Mouse (Mus musculus): ENCODE results near the gene Sncb. TPM values are rescaled to one million over a fixed set of nuclear protein-coding genes. Genes with fewer than 3 reads are reported as not detected.

Sncb gene
- polyA plus RNA-seq (2015; fragmentation: Nextera tagmentation; extraction: Ambion mirVana) = 23.3 and 25.0 TPM in 2 replicates

DNA sequence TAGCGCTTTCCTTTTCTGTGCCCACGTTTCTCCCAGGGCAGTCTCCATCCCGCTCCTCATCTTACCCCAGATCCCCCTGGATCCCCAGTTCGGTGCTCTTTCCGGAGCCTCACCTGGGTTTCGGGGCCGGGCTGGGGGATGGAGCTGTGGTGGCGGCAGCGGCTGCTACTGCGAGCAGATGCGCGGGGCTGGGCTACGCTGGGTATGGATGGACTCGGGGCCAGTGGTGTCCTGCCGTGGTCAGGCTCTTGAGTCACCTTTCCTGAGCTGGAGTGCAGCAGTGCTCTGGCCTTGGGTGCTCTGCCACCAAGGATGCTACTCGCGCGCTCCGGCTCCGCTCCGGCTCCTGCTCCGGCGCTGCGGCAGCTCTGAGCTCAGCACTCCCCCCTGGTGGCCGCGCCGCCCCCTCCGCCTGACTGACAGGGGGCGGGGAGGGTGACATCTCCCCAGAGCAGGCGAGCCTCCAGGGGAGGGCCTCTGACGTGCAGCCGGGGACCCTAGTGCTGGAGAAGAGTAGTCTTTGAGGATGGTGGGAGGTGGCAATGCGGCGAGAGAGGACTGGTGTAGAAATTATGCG, at the start of gene Sncb:
Sncb (minus strand) TSS at position 404 of the 577 bp plus-strand sequence.
- Histone ChIP-seq H3K27me3 (peaks cover 23% of the 10 kb centered on the region), H3K27ac (replicated peaks) (peak within 1 kb of the TSS; percentile 55; the same call in 1 of the 2 replicates)

DNA sequence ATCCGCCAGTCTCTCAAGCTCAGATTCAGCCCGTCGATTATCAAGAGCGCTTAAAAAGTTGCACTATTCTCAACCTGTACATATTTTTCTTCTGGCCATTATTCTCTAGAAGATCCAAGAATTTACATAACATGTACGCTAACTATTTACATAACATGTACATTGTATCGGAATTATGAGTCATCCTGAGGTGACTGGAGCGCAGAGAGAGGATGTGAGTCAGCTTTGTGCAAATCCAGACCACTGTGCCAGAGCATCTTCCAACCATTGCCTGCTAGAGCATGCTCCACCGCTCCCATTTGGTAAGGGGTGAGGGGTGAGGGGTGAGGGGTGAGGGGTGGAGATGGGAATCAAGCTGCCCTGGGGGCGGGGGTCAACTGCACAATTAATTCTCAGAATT, 47.0 kb upstream of the Sncb start:
- Histone ChIP-seq H3K36me3 (no peaks in the 10 kb centered on the region), H3K9me3 (no peaks in the 10 kb centered on the region), H3K4me2 (replicated peaks) (no peak overlapping the region), H3K27ac (replicated peaks) (no peak overlapping the region), H3K4me1 (peaks cover 6% of the 10 kb centered on the region), H3K27me3 (no peaks in the 10 kb centered on the region), H3K4me3 (no peak overlapping the region), H3K9ac (replicated peaks) (no peak overlapping the region)
- ATAC-seq (replicated peaks) = no peak
- WGBS = 92% methylated on average over 9 of the region's 9 CpGs

More for the DNA sequence above, at the start of gene Sncb:
- Histone ChIP-seq H3K9ac (replicated peaks) (peak within 1 kb of the TSS; percentile 62), H3K36me3 (no peaks in the 10 kb centered on the region), H3K4me2 (replicated peaks) (peak within 1 kb of the TSS; percentile 91), H3K4me1 (peaks cover 22% of the 10 kb centered on the region), H3K9me3 (no peaks in the 10 kb centered on the region), H3K4me3 (peak within 1 kb of the TSS; percentile 54)
- WGBS = under 1% methylated on average over 35 of the region's 35 CpGs
- peak; percentile 90 for ATAC-seq (replicated peaks)

DNA sequence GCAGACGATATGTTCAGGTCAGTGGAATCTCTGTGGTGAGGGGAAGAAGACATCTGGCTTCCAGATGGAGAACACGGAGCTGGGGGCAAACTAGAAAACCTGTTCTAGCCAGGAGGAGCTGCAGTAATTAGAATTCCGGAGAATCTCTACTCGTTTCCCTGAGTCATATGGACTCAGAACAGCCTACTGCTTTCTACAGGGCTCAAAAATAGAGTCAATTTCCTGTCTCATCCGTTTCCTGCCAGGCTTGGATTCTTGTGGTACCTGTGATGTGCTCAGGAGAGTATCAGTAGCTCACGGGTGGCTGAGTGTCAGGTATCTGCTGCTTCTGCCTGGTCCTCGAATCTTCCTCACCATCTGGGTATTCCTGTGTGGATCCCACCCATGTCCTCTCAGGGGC, 45.1 kb upstream of the Sncb start:
- Histone ChIP-seq H3K27me3 (no peaks in the 10 kb centered on the region), H3K4me3 (no peak overlapping the region), H3K9ac (replicated peaks) (no peak overlapping the region), H3K4me2 (replicated peaks) (no peak overlapping the region), H3K36me3 (no peaks in the 10 kb centered on the region), H3K4me1 (no peaks in the 10 kb centered on the region), H3K9me3 (no peaks in the 10 kb centered on the region), H3K27ac (replicated peaks) (no peak overlapping the region)
- ATAC-seq (replicated peaks) = no peak
- WGBS = 73% methylated on average over 7 of the region's 7 CpGs

DNA sequence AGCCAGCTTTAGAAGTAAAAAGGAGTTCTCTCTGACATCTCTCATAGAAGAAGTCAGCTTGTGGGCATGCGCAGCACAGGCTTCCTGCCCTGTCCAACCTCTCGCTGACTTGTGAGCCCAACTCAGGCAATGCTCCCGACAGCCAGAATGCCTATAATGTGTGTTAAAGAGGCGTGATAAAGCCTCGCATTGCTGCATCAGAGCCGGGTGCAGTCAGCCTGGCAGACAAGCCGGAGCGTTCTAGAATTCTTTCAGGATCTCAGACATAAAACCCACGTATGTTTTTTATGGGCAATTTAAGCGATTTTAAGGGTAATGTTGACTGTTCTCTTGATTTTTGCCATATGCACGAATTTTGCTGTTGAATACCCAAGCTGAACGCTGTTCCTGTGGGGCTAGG, 41.7 kb upstream of the Sncb start:
- no peak overlapping the region for H3K4me3 ChIP-seq
- no peak for ATAC-seq (replicated peaks)
- WGBS = 83% methylated on average over 12 of the region's 12 CpGs
- no peaks in the 10 kb centered on the region for H3K9me3 ChIP-seq
- no peaks in the 10 kb centered on the region for H3K36me3 ChIP-seq
- H3K4me1 ChIP-seq = no peaks in the 10 kb centered on the region
- no peak overlapping the region for H3K9ac ChIP-seq (replicated peaks)
- no peak overlapping the region for H3K4me2 ChIP-seq (replicated peaks)
- no peak overlapping the region for H3K27ac ChIP-seq (replicated peaks)
- H3K27me3 ChIP-seq = no peaks in the 10 kb centered on the region

DNA sequence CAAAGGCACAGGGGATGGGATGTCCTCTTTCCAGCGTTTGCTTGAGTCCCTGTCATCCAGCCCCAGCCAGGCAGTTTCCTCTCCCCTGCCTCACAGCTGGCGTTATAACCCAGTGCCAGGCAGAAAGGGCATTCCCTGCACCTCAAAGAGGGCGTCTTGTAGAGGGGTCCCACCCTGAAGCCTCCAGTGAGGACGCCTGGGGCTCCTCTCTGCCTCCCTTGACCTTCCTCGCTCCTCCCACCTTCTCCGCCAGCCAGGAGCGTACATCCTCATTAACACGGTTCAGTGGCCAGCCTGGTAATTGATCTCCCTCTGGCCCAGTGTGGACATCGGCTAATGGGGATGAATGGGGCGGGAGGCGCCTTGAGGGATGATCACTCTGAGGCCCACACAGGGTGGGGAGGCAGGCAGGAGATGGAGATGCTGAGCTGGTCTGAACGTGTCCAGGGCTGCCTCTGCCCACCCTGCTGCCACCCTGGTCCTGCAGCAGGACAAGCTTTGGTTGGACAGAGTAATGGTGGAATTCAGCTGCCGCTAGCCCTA, 40.1 kb upstream of the Sncb start:
- WGBS = 12% methylated on average over 13 of the region's 13 CpGs

DNA sequence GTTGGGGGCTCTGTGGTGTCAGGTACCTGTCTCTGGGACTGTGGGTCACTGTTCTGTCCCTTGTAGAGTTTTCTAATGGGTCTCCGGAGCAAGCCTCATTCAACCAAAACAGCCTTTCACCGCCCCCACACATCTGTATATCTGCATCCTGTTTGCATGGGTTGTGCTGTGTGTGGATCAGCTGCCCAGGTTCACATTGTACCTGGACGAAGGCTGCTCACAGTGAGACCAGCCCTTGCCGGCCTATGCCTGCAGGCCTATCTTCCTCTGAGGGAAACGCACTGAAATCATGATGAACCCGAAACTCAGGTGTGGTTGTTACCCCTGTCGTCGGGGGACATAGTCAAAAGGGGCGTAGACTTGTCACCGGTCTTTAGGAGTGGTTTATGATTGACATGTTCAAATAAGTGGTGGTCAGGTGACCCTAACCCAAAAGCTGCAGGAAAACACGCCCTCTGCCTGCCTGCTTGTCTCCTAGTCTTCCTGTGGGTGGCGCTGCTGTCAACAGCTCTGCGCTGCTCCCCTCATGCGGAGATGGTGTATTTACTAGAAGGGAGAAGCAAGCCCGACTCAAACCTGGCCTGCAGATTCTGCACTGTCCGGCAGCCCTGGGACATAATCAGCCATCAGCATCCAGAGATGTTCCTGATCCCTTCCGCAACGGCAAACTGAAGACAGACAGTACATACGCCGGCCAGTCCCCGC, 38.9 kb upstream of the Sncb start:
- Histone ChIP-seq H3K4me1 (no peaks in the 10 kb centered on the region), H3K36me3 (no peaks in the 10 kb centered on the region), H3K27ac (replicated peaks) (no peak overlapping the region), H3K4me2 (replicated peaks) (no peak overlapping the region), H3K4me3 (no peak overlapping the region), H3K9me3 (no peaks in the 10 kb centered on the region), H3K27me3 (no peaks in the 10 kb centered on the region), H3K9ac (replicated peaks) (no peak overlapping the region)
- no peak for ATAC-seq (replicated peaks)
- 46% methylated on average over 21 of the region's 21 CpGs for WGBS

More for the DNA sequence above, 40.1 kb upstream of the Sncb start:
- Histone ChIP-seq H3K36me3 (no peaks in the 10 kb centered on the region), H3K4me2 (replicated peaks) (no peak overlapping the region), H3K4me3 (no peak overlapping the region), H3K27ac (replicated peaks) (no peak overlapping the region), H3K9ac (replicated peaks) (no peak overlapping the region), H3K27me3 (no peaks in the 10 kb centered on the region), H3K9me3 (no peaks in the 10 kb centered on the region), H3K4me1 (no peaks in the 10 kb centered on the region)
- no peak for ATAC-seq (replicated peaks)

DNA sequence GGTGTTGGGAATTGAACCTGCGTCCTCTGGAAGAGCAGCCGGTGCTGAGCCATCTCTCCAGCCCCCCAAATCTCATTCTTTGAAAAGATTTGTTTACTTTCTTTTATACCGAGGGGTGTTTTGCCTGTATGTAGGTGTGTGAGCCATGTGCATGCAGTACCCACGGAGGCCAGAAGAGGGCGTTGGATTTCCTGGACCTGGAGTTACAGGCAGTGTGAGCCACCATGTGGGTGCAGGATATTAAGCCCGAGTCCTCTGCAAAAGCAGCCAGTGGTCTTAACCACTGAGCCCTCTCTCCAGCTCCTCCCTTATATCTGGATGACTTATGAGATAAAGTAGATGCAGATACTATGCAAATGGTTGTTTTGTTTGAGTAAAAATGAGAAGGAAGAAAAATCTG, 36.6 kb upstream of the Sncb start:
- ATAC-seq (replicated peaks) = no peak
- 0 out of 2 replicates have a peak, but pooled peaks cover 6% of the 10 kb centered on the region for H3K27me3 ChIP-seq
- no peaks in the 10 kb centered on the region for H3K36me3 ChIP-seq
- H3K9ac ChIP-seq (replicated peaks) = no peak overlapping the region
- H3K27ac ChIP-seq (replicated peaks) = no peak overlapping the region
- no peak overlapping the region for H3K4me2 ChIP-seq (replicated peaks)
- no peak overlapping the region for H3K4me3 ChIP-seq
- no peaks in the 10 kb centered on the region for H3K9me3 ChIP-seq
- 81% methylated on average over 6 of the region's 6 CpGs for WGBS
- peaks cover 5% of the 10 kb centered on the region for H3K4me1 ChIP-seq

DNA sequence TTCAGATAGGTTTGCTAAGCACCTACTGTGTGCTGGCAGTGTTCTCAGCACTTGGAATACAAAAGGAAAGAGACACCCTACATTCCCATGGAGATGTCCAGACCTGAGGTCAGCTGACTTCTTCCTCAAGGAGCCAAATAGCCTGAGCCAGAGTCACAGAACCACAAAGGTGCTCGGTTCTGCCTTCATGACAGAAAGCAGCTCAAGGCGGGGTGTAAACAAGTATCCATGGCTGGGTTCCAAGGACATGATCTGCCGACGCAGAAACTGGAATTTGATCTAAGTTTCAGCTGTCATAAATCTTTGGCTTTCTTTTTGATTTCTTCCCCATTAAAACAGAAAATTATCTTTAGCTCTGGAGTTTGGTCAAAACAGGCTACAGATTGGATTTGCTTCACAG, 33.8 kb upstream of the Sncb start:
- H3K9ac ChIP-seq (replicated peaks) = no peak overlapping the region
- H3K4me2 ChIP-seq (replicated peaks) = 0 out of 2 replicates have a peak overlapping the region, but pooled peaks have one; percentile 19
- 0 out of 2 replicates have a peak, but pooled peaks cover 6% of the 10 kb centered on the region for H3K27me3 ChIP-seq
- ATAC-seq (replicated peaks) = no peak
- WGBS = 60% methylated on average over 4 of the region's 4 CpGs
- H3K27ac ChIP-seq (replicated peaks) = no peak overlapping the region
- no peaks in the 10 kb centered on the region for H3K36me3 ChIP-seq
- H3K9me3 ChIP-seq = no peaks in the 10 kb centered on the region
- no peak overlapping the region for H3K4me3 ChIP-seq
- H3K4me1 ChIP-seq = peaks cover 5% of the 10 kb centered on the region

DNA sequence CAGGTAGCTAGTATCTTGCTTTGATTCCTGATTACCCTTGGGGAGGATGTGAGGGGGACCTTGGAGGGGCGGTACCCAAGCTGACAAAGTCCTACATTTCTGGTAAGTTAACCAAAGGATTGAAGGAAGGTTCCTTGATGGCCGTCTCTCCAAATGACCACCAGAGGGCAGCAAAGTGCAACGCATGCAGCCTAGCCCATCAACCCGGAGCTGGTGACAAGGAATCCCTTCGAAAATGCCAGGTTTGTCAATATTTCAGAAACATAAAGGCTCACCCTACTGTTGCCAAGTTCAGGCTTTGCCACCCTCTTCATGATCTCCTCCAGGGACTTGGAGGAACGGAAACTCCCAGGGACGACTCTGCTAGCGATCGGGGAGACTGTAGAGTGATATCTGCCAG, 33.3 kb upstream of the Sncb start:
- Histone ChIP-seq H3K4me2 (replicated peaks) (0 out of 2 replicates have a peak overlapping the region, but pooled peaks have one; percentile 19), H3K4me3 (no peak overlapping the region), H3K27ac (replicated peaks) (no peak overlapping the region), H3K27me3 (0 out of 2 replicates have a peak, but pooled peaks cover 6% of the 10 kb centered on the region), H3K4me1 (peaks cover 5% of the 10 kb centered on the region), H3K9me3 (no peaks in the 10 kb centered on the region), H3K36me3 (no peaks in the 10 kb centered on the region), H3K9ac (replicated peaks) (no peak overlapping the region)
- 19% methylated on average over 9 of the region's 9 CpGs for WGBS
- peak; percentile 57 for ATAC-seq (replicated peaks)

DNA sequence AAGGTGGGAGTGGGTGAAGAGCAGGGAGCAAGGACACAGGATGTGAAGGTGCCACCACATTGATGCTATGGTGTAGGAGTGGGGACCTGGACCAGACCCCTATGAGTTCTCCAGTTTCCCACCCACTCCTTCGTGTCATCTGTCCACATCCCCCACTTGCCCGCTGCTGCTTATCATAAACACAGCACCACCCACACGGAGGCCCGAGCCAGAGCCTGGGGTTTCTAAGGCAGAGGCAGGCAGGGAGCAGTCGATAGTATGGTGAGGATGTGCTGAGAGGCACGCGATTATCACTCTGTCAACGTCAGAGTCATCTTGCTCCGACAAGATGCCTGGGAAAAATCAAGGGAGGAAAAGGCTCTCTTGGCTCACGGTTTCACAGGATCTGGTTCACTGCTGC, 32.3 kb upstream of the Sncb start:
- Histone ChIP-seq H3K4me1 (peaks cover 5% of the 10 kb centered on the region), H3K4me2 (replicated peaks) (no peak overlapping the region), H3K9ac (replicated peaks) (no peak overlapping the region), H3K36me3 (no peaks in the 10 kb centered on the region), H3K27ac (replicated peaks) (no peak overlapping the region), H3K27me3 (0 out of 2 replicates have a peak, but pooled peaks cover 6% of the 10 kb centered on the region), H3K4me3 (no peak overlapping the region), H3K9me3 (no peaks in the 10 kb centered on the region)
- WGBS = 82% methylated on average over 10 of the region's 10 CpGs
- ATAC-seq (replicated peaks) = no peak

DNA sequence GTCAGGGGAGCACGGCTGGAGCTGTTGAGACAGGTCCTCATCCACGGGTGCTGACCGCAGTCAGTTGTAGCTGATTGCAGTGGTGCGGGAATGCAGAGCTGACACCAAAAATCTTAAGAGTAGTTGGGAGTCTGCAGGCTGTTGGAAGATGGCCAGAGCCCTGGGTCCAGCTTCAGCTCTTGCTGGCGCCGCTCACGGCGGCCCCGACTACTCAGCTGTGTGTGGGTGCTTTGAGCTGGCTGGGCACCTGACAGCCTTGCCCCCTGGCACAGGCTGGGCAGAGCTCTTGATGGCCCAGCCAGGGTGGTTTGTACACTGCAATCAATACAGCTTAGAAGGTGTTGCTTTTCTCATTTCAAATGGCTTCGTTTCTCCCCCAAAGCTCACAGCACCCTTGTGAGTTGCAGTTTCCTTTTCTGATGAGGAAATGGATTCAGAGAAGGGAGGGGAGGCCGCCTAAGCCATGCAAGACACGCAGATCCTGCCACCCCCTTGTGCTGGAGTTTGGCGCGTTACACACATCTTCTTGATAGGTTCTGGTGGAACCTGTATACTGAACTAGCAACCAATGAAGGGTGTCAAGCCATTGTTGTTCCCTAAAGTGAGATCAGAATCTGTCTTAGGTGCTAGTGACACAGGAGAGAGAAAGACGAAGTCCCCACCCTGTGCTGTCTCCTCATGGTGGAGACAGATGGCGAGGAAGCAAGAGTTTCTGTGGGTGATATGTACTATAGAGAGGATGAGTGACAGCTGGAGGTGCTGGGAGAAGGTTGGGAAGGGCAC, 31.7 kb upstream of the Sncb start:
- no peak for ATAC-seq (replicated peaks)
- 0 out of 2 replicates have a peak, but pooled peaks cover 6% of the 10 kb centered on the region for H3K27me3 ChIP-seq
- no peak overlapping the region for H3K9ac ChIP-seq (replicated peaks)
- H3K4me2 ChIP-seq (replicated peaks) = no peak overlapping the region
- no peak overlapping the region for H3K27ac ChIP-seq (replicated peaks)
- no peaks in the 10 kb centered on the region for H3K9me3 ChIP-seq
- peaks cover 5% of the 10 kb centered on the region for H3K4me1 ChIP-seq
- H3K36me3 ChIP-seq = no peaks in the 10 kb centered on the region
- no peak overlapping the region for H3K4me3 ChIP-seq
- WGBS = 82% methylated on average over 16 of the region's 16 CpGs

DNA sequence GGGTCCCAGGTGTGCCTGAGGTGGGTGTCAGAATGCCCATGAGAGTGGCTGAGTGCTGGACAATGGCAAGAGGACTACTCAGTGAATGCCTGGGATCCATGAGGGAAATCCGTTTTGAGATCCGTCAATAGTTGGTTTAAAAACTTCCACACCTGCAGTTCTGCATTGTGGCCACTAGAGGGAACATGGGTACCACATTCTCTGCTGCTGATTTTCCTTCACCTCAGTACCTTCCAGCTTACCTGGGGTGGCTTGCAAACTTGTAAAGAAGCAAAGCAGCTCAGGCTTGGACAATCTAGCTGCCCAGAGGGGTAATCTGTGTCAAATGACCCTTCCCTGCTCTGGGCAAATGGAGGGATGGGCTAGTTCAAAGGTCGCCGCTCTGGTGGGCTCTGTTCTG, 31.0 kb upstream of the Sncb start:
- 0 out of 2 replicates have a peak, but pooled peaks cover 6% of the 10 kb centered on the region for H3K27me3 ChIP-seq
- no peak overlapping the region for H3K4me3 ChIP-seq
- 38% methylated on average over 4 of the region's 4 CpGs for WGBS
- H3K9ac ChIP-seq (replicated peaks) = no peak overlapping the region
- H3K4me2 ChIP-seq (replicated peaks) = no peak overlapping the region
- no peaks in the 10 kb centered on the region for H3K9me3 ChIP-seq
- no peak for ATAC-seq (replicated peaks)
- peaks cover 5% of the 10 kb centered on the region for H3K4me1 ChIP-seq
- H3K36me3 ChIP-seq = no peaks in the 10 kb centered on the region
- H3K27ac ChIP-seq (replicated peaks) = no peak overlapping the region

Data from forebrain, embryonic 15.5 days (tissue).